Mouse (Mus musculus) A20 (cell line): ENCODE measurements around the gene H2afy.

ENCODE experiments used
- DNase-seq: peaks from one replicate; pipeline ENCODE4 v3.0.0-alpha.2; 2011; ENCODE audit warnings: low read depth, low spot score

H2afy gene

DNA sequence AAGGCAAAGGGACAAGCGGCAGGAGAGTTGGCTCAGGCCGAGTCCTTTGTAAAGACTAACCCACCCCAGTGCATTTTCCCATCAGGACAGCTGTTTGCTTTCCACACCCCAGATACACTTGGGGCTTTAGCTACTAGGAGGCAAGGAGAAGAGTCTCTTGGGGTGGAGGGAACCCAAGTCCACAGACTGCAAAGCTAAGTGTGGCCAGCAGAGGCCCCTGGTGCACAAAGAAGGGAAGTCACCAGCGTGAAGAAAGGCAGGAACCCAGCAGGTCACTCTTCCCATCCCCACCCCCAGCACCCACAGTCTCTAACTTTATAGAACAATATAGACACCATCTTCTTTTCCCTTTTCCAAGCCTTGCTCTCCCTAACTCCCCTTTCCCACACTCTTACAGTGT lies 9.4 kb upstream of the H2afy start:
- peak; percentile 42 for DNase-seq

DNA sequence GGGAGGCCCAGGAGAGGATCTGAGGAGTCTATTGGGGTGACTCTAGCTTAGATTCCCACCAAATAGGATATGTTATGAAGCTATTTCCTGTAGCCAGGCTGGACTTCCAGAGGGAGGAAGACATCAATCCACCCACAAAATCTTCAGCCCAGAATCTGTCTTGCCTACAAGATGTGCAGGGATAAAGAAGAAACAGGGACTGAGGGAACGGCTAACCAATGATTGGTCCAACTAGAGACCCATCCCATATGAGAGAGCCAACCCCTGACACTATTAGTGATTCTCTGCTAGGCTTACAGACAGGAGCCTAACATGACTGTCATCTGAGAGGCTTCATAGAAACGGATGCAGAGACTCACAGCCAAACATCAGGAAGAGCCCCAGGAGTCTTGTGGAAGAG lies 7.9 kb upstream of the H2afy start:
- no peak for DNase-seq

- DNase-seq = no peak
Measured at GRCm38 (mm10) chr13:56143151-56143513, 7.0 kb upstream of the H2afy start.

DNA sequence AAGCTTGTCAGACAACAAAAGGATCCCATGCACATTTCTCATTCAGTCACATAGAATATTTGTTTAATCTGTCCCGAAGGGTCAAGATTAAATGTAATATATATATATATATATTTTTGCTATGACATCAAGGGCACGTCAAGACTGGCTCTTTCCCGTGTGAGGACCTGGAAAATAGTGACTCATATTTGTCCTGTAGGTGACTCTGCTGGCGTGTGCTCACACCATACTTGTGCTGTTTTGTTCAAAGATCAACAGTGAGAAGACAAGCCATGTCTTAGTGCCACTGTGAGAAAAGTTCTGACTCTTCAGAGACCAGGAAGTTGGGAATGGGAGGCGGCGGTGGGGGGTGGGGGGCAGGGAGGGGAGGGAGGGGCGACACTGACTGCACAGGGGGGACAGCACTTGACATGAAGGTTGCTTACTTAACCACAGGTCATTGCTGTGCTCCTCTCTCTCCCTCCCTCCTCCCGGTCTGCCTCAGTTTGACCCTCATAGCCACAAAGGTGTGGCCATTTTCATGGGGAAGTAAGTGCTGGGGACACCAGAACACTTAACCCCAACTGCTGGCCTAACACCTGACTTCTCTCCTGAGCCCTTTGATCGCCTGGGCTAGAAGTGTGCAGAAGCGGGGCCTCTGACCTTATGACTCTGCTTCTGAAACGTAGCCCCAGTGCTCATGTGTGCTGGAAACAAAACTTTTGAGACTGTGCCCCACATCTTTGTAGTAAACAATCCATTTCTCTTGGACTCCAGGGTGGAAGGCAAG lies 6.4 kb upstream of the H2afy start:
- DNase-seq = no peak

DNA sequence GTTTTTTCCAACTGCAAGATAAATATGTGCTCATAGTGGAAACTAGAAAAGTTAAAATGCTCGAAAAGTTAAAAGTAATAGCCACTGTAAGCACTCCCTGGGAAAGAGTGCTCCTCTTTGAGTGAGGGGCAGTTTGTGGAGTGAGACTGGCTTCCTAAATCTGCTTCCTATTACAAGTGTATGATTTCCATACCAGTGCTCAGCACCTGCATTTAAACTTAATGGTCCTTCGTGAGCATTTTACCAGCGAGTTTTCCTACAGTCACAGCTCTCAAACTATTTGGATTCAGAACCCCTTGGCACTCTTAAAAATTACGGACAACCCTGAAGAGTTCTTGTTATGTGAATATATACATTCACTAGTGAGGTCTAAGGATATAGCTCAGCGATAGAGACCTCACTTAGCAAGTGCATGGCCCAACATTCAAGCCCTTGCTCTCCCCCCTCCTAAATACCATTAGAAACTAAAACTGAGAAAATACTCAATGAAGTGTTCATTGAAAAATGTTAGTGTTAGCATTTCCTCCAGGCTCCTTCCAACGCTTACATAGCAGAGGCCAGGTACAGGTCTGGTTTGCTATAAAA lies 3.1 kb upstream of the H2afy start:
- no peak for DNase-seq

DNA sequence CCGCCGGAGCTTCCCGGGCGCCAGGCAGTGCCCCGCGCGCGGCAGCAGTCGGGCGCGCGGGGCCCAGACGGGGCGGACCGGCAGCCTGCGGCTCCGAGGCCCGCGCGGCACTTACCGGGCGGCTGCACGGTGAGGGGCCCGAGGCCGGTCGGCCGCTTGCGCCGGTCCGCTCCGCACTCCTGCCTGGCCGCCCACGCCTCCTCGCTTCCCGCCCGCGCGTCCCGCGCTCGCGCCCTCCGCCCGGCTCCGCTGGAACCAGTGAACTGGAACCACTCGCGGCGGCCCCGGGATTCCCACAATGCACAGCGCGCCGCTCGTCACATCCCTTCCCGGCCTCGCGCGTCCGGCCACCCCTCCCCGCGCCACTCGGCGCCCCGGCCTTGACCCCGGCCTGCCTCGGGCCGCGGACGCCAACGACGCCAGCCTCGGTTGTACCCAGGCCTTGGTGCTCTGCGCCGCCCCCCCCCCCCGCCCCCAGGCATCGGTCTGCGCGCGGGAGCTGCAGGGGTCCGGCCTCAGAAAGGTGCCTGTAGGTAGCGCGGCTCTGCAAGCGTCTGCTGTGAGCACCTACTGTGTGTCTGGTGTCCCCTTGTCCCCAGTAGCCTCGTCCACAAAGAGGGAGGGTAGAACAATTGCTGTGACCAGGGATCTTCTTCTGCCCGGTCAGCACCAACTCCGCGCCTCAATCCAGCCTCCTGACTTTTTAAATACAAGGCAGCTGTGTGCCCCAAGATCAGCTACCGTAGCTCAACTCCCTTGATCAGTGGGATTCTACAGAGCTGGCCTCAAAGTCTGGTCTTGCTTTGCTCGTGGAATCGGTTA lies 719 bp downstream of the H2afy start:
- peak; percentile 87 for DNase-seq

GRCm38 (mm10) chr13:56134631-56135181 lies 1.5 kb downstream of the H2afy start:
- DNase-seq = peak; percentile 74

- no peak for DNase-seq
Measured at GRCm38 (mm10) chr13:56134031-56134430, 2.1 kb downstream of the H2afy start.

- DNase-seq = no peak
Measured at GRCm38 (mm10) chr13:56132941-56133340, 3.2 kb downstream of the H2afy start.

- no peak for DNase-seq
Measured at GRCm38 (mm10) chr13:56132326-56132936, 3.7 kb downstream of the H2afy start.

DNA sequence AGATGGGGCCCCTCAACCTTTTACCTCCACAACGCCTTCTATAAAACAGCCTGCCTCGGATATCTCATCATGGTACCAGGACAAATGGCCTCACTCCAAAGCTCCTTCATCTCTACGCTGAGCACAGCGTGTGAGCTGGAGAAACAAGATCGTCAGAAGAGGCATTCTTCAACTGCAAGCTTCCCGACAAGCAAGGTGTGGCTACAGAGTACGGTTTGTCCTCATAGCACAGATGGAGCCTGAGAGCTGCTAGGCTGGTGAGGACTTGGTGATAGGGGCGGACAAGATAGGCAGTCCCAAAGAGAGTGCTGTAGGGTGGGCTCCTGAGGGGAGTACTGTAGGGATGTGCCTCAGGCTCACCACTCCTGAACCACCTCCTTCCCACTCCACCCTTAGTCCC lies 5.6 kb downstream of the H2afy start:
- no peak for DNase-seq

GRCm38 (mm10) chr13:56129578-56129977 lies 6.6 kb downstream of the H2afy start:
- DNase-seq = no peak

GRCm38 (mm10) chr13:56129014-56129413 lies 7.1 kb downstream of the H2afy start:
- no peak for DNase-seq

GRCm38 (mm10) chr13:56125632-56126031 lies 10.5 kb downstream of the H2afy start:
- no peak for DNase-seq

DNA sequence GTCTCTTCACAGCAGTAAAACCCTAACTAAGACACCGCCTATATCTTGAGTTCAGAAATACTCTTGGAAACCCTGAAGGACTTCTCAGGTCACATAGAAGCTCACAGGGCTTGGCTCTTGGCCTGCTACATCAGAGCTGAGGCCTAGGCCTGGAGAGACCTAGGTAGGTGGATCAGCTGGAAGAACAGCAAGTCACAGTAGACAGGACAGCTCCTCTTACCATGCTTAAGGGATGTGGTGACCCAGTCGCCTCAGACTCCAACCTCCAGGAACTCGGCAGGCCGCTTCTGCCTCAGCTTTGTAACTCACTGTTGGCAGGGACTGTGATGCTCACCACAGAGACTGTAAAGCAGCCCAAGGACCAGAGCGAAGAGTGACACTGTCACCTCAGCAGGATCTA lies 13.1 kb downstream of the H2afy start:
- no peak for DNase-seq

DNA sequence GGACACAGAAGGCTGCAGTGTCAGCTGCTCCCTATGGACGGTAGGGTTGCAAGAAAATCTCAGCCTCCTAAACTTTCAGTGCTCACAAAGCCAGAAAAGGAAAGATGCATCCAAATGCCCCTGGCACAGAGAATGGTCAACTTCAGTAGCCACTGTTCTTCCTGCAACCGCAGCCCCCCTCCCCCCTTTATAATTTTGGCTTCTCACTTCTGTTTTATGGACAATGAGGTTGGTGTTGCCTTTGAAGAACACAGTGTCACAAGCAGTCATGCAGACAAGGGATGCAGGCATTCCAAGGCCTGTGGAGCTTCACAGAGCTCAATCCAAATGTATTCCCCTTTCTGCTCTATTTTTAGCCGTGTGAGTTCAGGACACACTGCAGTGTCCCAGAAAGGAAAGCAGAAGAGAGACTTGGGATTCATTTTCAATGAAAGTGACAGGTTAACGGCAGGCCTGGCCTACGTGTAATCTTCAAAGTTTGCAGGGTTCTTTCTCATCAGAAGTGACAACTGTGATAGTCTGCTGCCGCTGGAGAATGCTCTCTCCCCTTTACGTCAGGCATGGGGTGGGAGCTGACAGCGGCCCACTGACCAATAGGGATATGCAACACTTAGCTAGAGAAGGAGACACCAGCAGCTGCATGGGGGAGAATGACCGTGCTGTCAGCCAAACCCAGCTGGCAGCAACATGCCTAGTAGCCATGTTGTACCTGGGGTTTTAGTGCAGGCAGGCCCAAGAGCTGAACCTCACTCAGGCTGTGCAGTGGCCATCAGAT lies 18.0 kb downstream of the H2afy start:
- DNase-seq = no peak

DNA sequence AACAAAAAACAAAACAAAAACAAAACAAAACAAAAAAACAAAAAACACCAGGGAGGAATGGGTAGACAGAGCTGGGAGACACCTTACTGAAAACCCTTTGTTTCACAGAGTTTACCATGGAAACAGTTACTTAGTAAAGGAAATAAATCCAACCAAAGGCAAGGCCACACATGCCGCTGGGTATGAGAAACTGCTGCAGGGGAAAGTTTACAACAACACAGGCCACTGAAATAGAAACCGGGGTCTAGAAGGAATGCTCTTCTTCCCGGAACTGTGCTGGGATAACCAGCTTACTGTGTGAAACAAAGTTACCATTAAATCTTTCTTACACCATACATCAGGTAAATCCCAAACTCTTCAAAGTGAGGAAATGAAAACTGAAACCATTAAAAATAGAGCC lies 20.3 kb downstream of the H2afy start:
- no peak for DNase-seq

GRCm38 (mm10) chr13:56115386-56115785 lies 20.8 kb downstream of the H2afy start:
- DNase-seq = no peak

GRCm38 (mm10) chr13:56113431-56114248 lies 22.5 kb downstream of the H2afy start:
- no peak for DNase-seq

- DNase-seq = no peak
Measured at GRCm38 (mm10) chr13:56112980-56113379, 23.2 kb downstream of the H2afy start.
